Mouse (Mus musculus) A20 (cell line): Measurements from ENCODE around the gene Tmem53.

Experiments
- DNase-seq: peaks from one replicate; pipeline ENCODE4 v3.0.0-alpha.2; 2011; ENCODE audit warnings: low read depth, low spot score

Tmem53 gene

GRCm38 (mm10) chr4:117314849-117315500, 63.2 kb downstream of the Tmem53 start:
- no peak for DNase-seq

GRCm38 (mm10) chr4:117316800-117317199, 65.0 kb downstream of the Tmem53 start:
- DNase-seq = no peak

- no peak for DNase-seq
These were observed 66.0 kb downstream of the Tmem53 start for GRCm38 (mm10) chr4:117317701-117318190.
